Mouse (Mus musculus): Measurements from ENCODE around the gene B230118H07Rik. TPM values are rescaled to one million over a fixed set of nuclear protein-coding genes. Genes with fewer than 3 reads are reported as not detected.

The B230118H07Rik gene
- polyA plus RNA-seq (2015; fragmentation: Nextera tagmentation; extraction: Ambion mirVana): 48.9 and 58.0 TPM in 2 replicates

DNA sequence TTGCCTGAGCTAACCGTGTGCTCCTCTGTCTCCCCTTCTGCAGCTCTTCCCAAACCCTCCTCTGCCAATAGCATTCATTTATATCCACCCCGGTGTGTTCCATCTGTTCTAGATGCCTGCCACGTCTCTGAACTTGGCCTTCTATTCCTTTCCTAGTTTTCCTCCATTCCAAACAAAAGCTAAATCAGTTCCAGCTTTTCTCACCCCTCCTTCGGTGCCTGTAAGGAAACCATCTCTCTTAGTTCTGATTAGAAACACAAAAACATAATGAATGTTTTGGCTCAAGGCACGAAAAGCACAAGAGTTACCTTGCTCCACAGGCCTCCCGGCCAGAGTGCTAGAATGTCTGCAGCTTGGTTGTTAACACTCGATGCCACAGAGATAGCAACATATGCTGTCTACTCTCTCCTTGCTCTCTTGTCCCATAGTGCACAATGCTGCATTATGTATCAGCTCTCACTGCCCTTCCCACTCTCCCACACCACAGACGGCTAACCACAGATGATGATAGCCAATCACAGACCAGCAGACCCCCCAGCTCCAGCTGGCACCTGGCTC is at the start of gene B230118H07Rik, which contains the start of gene Rag1:
Gene B230118H07Rik (minus strand): TSS at position 419 of the 558 bp plus-strand sequence.
Gene Rag1 (minus strand): TSS at position 388 of the 558 bp plus-strand sequence.

GRCm38 (mm10) chr2:101678236-101679021 is 29.1 kb upstream of the B230118H07Rik start, which contains the start of gene Traf6:
Gene Traf6 (plus strand): TSS chr2:101678429.

DNA sequence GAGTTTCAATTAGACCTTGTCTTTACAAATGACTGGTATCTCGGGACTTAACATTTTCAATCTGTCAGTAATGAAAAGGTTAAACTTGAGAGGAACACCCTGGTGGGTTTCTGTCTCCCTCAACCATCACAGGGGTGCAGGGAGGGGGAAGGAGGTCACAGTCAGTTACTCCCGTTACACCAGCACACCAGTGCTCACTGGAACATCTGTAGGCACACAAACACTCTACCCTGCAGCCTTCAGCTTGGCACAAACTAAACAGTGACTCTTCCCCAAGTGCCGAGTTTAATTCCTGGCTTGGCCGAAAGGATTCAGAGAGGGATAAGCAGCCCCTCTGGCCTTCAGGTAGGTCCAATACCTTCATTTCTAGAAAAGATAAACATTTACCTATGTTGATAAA is 24.8 kb downstream of the B230118H07Rik start, which contains the start of gene Rag2:
Gene Rag2 (plus strand): TSS at position 193 of the 400 bp plus-strand sequence.

Other genes with a start within 250 kb of the B230118H07Rik start
- 0.08 TPM in 1 of 2 replicates, not detected in the other for gene Rag2, start 24.8 kb downstream of the B230118H07Rik start, polyA plus RNA-seq (2015; fragmentation: Nextera tagmentation; extraction: Ambion mirVana)
- gene Rag1, start within 50 bp of the B230118H07Rik start, polyA plus RNA-seq (2015; fragmentation: Nextera tagmentation; extraction: Ambion mirVana): 0.10 and 0.12 TPM in 2 replicates
- gene Traf6, start 28.9 kb upstream of the B230118H07Rik start, polyA plus RNA-seq (2015; fragmentation: Nextera tagmentation; extraction: Ambion mirVana): 2.8 and 3.2 TPM in 2 replicates
- 11.6 and 12.3 TPM in 2 replicates for gene Prr5l, start 233.5 kb upstream of the B230118H07Rik start, polyA plus RNA-seq (2015; fragmentation: Nextera tagmentation; extraction: Ambion mirVana)
- 94.5 and 97.2 TPM in 2 replicates for gene Commd9, start 236.7 kb upstream of the B230118H07Rik start, polyA plus RNA-seq (2015; fragmentation: Nextera tagmentation; extraction: Ambion mirVana)

All from neural tube, postnatal 0 days (tissue).